In the genomic region with DNA sequence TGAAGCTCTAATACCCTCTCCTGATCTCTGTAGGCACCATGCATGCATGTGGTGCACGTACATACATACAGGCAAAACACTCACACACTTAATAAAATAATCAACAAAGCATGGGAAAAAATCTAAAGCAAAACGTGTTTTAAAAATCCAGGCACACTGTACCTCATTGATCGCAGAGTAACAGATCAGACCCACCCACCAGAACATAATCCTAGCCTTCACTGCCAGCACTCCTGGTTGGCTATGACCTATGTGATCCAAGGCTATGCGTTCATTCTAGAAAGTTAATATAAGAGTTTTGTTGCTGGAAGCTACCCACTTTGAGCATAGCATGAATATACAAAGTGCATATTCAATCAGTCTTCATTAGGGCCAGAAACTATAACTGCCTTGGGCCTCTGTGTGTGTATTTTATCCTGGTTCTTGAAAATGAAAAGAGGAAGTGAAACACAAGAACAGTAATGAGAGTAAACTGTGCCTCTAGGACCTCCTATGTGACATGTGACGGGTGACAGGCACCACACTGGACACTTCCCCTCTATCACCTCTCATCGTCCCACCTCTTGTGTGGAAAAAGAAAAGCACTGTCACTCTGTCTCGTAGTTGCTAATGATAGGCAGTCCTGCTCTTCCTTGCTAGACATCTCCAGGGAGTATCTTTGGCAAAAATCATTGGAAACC, we compare ENCODE assay signal across 17 mouse cellular contexts.
DNase-seq lines count a peak whose midpoint lies in the region; ATAC-seq lines count a peak whose summit lies in the region.
"Had no signal": no experiment of that assay in that cellular context is flagged by ENCODE, and none has a peak within 500 bp of the region (broad histone marks: within the 10 kb centered on the region; RNA-seq: fewer than 3 reads in every experiment).

No protein-coding gene starts in this region.

- DNase-seq in heart, adult 11 months, result peak; percentile 85
- DNase-seq in heart, postnatal 10 days, result no peak
- peak; percentile 2 for DNase-seq in 416B (ENCODE audit: low read depth)
- peak; percentile 17 for DNase-seq in c-Kit-positive CD71-negative TER-119-negative erythroid progenitor cells, embryonic 14.5 days (ENCODE audit: low read depth)
- DNase-seq in right cerebral cortex, adult 2 months (ENCODE audit: low spot score in 2 of 2), result no peak
- DNase-seq in MN1 (ENCODE audit: low spot score), result no peak
- DNase-seq: adrenal gland, adult 2 months; cerebellum, postnatal 10 days; gastrocnemius, adult 2 months; layer of hippocampus, postnatal 36 days; retina, postnatal 1 day; right cerebral cortex, postnatal 4 days; thymus, postnatal 25 days had no signal

- peak; percentile 97 for ATAC-seq in megakaryocyte, adult 5-6 weeks (ENCODE audit: poor library complexity, severe bottlenecking)
- ATAC-seq in frontal cortex, adult (ENCODE audit: low TSS enrichment), result no peak
- ATAC-seq: intestine, embryonic 15.5 days; midbrain, embryonic 16.5 days had no signal

- intact Hi-C loops in heart, postnatal 10 days (cut with DNase I), result no loop called here

Comparison
In these comparisons a context has a peak if more than half of its experiments do, and no peak if none do; other contexts are left out.
1. DNase-seq: peak in heart, adult 11 months (single experiment), 416B (single experiment) and c-Kit-positive CD71-negative TER-119-negative erythroid progenitor cells, embryonic 14.5 days (single experiment); none in heart, postnatal 10 days (0 of 2), right cerebral cortex, adult 2 months (0 of 2) and MN1 (single experiment).